Mouse (Mus musculus) heart, embryonic 11.5 days (tissue): ENCODE measurements around the gene Tmcc2. TPM values are rescaled to one million over a fixed set of nuclear protein-coding genes. Genes with fewer than 3 reads are reported as not detected.

ENCODE experiments used
- ATAC-seq: fragments of 200-750 bp; cut with Nextera tagmentation; replicated peaks from 2 replicates; pipeline ENCODE4 v1.8.0; 2017; ENCODE audit warnings: moderate library complexity; ENCODE audit not compliant: insufficient number of reproducible peaks, low FRiP score, low TSS enrichment
- H3K27ac ChIP-seq: fragments of 300-500 bp; sonication (generic); 2 replicates; pipeline ENCODE4 v1.5.1; 2014; ENCODE audit warnings: mild to moderate bottlenecking, low read depth, low read length
- H3K27me3 ChIP-seq: fragments of 300-500 bp; sonication (generic); 2 replicates; pipeline ENCODE4 v1.6.1; 2014; ENCODE audit warnings: mild to moderate bottlenecking, low read length, mixed read lengths; ENCODE audit not compliant: control insufficient read depth, insufficient read depth
- H3K36me3 ChIP-seq: fragments of 300-500 bp; sonication (generic); 2 replicates; pipeline ENCODE4 v1.6.1; 2014; ENCODE audit warnings: mild to moderate bottlenecking, low read length, moderate library complexity, mixed read lengths; ENCODE audit not compliant: control insufficient read depth, insufficient read depth
- H3K4me1 ChIP-seq: fragments of 300-500 bp; sonication (generic); 2 replicates; pipeline ENCODE4 v1.6.1; 2014; ENCODE audit warnings: low read length; ENCODE audit not compliant: control insufficient read depth, insufficient read depth
- H3K4me2 ChIP-seq: fragments of 300-500 bp; sonication (generic); 2 replicates; pipeline ENCODE4 v1.6.1; 2014; ENCODE audit warnings: mild to moderate bottlenecking, moderate library complexity
- H3K4me3 ChIP-seq: fragments of 300-500 bp; sonication (generic); 2 replicates; pipeline ENCODE4 v1.5.1; 2014; ENCODE audit warnings: low read depth, low read length
- H3K9ac ChIP-seq: fragments of 300-500 bp; sonication (generic); 2 replicates; pipeline ENCODE4 v1.6.1; 2014; ENCODE audit warnings: mild to moderate bottlenecking, low read depth, low read length, moderate library complexity
- H3K9me3 ChIP-seq: fragments of 300-500 bp; sonication (generic); replicated peaks from 2 replicates; pipeline ENCODE4 v1.6.1; 2016; ENCODE audit warnings: low read length; ENCODE audit not compliant: control insufficient read depth
- WGBS: fragments of 180-500 bp; shearing (Covaris S2); extraction: QIAGEN DNeasy Blood & Tissue Kit; methylation state at CpG from one replicate; pipeline ENCODE4 v1.1.7; 2014; ENCODE audit not compliant: insufficient replicate concordance; 5-methylcytosine and 5-hydroxymethylcytosine counted together
- polyA plus RNA-seq: library from polyadenylated mRNA; unstranded; fragments of >200 nt; fragmentation: Nextera tagmentation; extraction: Ambion mirVana; gene quantifications from 2 replicates; pipeline ENCODE4 v1.2.1, GENCODE M21; 2014

The Tmcc2 gene
- 10.4 and 14.6 TPM in 2 replicates for polyA plus RNA-seq

DNA sequence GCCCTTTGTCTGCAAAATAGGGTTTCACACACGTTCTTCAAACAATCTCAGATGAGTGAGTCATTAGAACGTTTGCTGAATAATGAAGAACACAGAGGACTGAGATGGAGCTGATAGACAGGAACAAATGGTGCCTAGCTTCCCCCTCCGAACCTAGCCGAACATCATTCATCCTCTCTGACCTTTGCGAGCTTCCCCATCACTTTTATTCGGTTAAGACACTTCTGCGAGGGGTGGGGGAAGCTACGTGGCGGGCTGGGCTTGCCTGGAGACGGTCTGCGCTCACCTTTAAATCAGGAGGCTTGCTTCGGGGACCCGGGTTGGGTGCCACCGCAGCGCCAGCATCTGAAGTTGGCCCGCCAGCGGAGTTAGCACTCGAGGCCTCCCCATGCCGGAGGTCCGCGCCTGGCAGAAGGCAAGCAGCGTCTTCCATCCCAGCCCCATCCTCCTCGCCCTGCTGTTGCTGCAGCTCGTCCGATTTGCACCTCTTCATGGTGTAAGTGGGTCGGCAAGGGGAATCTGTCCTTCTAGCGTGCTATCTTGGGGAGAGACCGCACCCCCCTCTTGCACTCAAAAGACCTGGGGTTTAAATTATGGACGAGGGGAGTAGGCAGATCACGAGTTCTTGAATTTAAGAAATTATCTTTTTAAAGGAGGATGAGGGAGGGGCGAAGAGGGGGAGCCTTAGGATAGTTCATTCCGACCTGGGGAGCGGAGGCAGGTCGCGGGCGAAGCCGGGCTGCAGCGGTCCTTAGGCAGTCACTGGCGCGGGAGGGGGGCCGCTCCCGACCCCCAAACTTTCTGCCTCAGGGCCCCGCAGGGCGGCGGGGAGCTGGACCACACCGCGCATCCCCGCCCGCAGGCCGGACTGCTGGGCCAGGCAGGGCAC, at the start of gene Tmcc2:
Gene Tmcc2, minus strand, starts transcription at position 591 of the 889 bp plus-strand sequence.
- Histone ChIP-seq H3K27ac (peak within 1 kb of the TSS; percentile 42), H3K4me2 (peak within 1 kb of the TSS; percentile 73), H3K4me3 (peak within 1 kb of the TSS; percentile 72), H3K36me3 (no peaks in the 10 kb centered on the region), H3K9me3 (no peaks in the 10 kb centered on the region), H3K9ac (peak within 1 kb of the TSS; percentile 87), H3K4me1 (peaks cover 33% of the 10 kb centered on the region), H3K27me3 (no peaks in the 10 kb centered on the region)
- WGBS: under 1% methylated on average over 49 of the region's 50 CpGs
- ATAC-seq: no peak

DNA sequence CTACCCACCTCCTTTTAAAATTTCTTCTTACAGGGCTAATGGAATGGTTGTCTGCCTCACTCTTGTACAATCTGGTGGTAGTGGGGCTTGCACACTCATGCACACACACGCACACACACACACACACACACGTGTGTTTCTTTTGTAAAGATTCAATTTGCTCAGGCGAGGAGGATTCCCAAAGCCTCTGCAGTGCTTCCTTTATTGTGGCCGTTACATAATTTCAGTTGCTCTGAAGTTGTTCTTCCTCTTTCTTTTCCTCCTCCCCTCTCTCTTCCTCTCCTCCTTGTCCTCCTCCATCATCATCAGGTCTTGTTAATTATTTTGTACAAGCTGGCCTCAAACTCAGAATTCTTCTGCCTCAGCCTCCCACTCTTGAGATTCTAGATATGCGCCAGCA, 46.3 kb upstream of the Tmcc2 start:
- no peak for ATAC-seq
- peaks cover 8% of the 10 kb centered on the region for H3K36me3 ChIP-seq

DNA sequence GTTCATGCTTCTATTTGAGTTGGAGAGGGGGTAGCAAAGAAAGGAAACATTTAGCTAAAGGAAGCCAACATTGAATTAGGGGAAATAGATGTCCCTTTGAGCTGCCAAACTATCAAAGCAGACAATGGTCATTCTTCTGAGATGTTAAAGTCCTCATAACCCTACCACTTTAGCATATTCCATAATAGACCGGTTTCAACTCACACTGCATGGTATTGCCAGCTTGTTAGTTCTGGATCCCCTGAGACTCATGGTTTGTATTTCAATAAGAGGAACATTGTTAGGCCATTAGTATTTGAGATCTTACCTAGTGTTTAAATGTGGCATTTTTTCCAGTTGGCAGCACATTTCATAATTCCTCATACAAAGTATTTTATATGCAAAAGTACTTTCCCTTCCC, 45.9 kb upstream of the Tmcc2 start:
- peaks cover under 1% of the 10 kb centered on the region; the same call in 1 of the 2 replicates for H3K4me1 ChIP-seq
- no peak overlapping the region for H3K4me3 ChIP-seq
- H3K27me3 ChIP-seq: no peaks in the 10 kb centered on the region
- no peak overlapping the region for H3K4me2 ChIP-seq
- ATAC-seq: no peak
- H3K36me3 ChIP-seq: peaks cover 8% of the 10 kb centered on the region
- 83% methylated on average over 1 of the region's 1 CpGs for WGBS
- no peaks in the 10 kb centered on the region for H3K9me3 ChIP-seq
- H3K9ac ChIP-seq: no peak overlapping the region
- H3K27ac ChIP-seq: no peak overlapping the region

More for the DNA sequence above, 46.3 kb upstream of the Tmcc2 start:
- Histone ChIP-seq H3K9ac (no peak overlapping the region), H3K27ac (no peak overlapping the region), H3K4me1 (no peaks in the 10 kb centered on the region), H3K4me3 (no peak overlapping the region), H3K9me3 (no peaks in the 10 kb centered on the region), H3K4me2 (no peak overlapping the region), H3K27me3 (no peaks in the 10 kb centered on the region)
- WGBS: 91% methylated on average over 5 of the region's 5 CpGs

DNA sequence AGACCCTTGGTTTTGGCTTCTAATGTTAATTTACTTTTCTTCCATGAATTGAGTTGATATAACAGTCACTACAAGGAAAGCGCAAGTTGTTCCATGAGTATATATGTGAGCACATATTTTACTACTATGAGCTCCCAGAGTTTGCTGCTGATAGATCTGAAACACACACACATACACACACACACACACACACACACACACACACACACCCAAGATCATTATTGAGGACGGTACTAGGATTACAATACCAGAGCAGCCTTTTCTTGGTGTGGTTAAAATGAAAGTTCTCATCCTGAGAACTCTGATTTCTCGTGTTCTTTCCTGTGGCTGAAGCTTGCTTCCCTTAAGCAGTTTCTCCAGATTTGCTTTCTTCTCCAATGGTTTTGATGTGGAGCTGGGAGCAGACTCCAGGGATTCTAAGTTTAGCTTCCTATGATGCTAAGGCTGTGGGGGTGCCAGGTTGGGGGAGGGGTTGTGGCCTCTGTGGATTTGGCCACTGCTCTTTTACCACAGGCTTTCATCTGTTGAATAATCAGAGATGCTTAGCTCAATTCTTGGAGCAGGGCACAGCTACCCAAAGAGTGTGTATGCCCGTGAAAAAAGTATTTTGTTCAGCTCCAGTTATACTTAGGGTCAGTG, 45.4 kb upstream of the Tmcc2 start:
- ATAC-seq: no peak
- H3K9ac ChIP-seq: no peak overlapping the region
- no peaks in the 10 kb centered on the region for H3K9me3 ChIP-seq
- H3K36me3 ChIP-seq: peaks cover 8% of the 10 kb centered on the region
- H3K27me3 ChIP-seq: no peaks in the 10 kb centered on the region
- H3K4me1 ChIP-seq: peaks cover 4% of the 10 kb centered on the region; the same call in 1 of the 2 replicates
- H3K27ac ChIP-seq: no peak overlapping the region
- H3K4me3 ChIP-seq: no peak overlapping the region
- WGBS: 77% methylated on average over 4 of the region's 4 CpGs
- no peak overlapping the region for H3K4me2 ChIP-seq

DNA sequence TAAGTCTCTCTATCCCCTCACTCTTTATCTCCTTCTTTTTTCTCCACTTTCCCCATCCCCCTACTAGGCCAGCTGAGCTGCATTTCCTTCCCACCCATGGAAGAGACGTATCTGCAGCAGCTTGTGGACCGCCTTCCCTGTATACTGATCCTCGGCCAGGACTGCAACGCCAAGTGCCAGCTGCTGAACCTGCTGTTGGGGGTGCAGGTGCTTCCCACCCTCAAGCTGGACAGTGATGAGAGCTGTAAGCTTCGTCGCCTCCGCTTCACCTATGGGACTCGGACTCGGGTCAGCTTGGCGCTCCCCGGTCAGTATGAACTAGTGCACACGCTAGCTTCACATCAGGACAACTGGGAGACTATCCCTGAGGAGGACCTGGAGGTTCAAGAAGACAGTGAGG, 43.0 kb upstream of the Tmcc2 start:
- no peaks in the 10 kb centered on the region for H3K27me3 ChIP-seq
- no peak overlapping the region for H3K4me2 ChIP-seq
- no peaks in the 10 kb centered on the region for H3K9me3 ChIP-seq
- H3K36me3 ChIP-seq: no peaks in the 10 kb centered on the region
- ATAC-seq: no peak
- no peak overlapping the region for H3K9ac ChIP-seq
- no peak overlapping the region for H3K4me3 ChIP-seq
- H3K4me1 ChIP-seq: peaks cover 4% of the 10 kb centered on the region; the same call in 1 of the 2 replicates
- no peak overlapping the region for H3K27ac ChIP-seq
- WGBS: 88% methylated on average over 12 of the region's 12 CpGs

DNA sequence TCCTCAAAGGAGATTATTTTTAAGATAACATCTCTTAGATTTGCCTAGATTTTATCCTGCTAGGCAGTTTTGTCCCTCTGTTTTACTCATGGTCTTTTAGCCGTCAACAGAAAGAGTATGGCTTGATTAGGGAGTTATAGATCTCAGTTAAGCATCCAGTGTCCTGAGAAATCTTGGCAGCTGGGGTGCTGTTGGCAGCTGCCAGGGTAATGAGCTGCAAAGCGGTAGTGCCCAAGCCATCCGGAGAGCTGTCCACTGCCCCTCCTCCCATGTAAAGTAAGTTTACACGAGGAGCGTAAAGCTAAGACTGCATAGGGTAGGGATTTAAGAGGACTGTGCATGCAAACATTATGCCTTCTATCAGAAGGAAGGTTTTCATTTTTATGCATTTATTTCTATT, 42.3 kb upstream of the Tmcc2 start:
- H3K4me2 ChIP-seq: no peak overlapping the region
- H3K9me3 ChIP-seq: no peaks in the 10 kb centered on the region
- 79% methylated on average over 5 of the region's 5 CpGs for WGBS
- no peaks in the 10 kb centered on the region for H3K36me3 ChIP-seq
- H3K9ac ChIP-seq: no peak overlapping the region
- H3K4me1 ChIP-seq: peaks cover 4% of the 10 kb centered on the region; the same call in 1 of the 2 replicates
- no peak overlapping the region for H3K4me3 ChIP-seq
- H3K27ac ChIP-seq: no peak overlapping the region
- ATAC-seq: no peak
- no peaks in the 10 kb centered on the region for H3K27me3 ChIP-seq

DNA sequence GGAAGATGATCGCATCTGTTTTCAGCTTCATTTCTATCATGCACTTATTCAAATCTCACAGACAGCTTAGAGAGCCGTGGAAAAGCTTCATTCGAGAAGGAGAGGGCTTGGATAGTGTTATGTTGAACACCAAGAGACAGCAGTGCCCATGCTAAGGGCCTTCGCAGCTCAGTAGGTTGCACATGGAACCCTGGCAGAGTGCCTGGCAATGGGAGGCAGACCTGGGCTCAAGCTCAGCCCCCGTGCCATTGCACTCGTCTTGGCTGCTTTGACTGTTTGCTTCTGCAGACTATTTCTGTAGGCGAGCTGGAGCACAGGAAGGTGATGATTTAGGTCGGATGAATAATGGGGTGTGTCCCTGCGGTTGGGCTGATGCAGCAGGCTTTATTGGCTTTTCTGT, 40.6 kb upstream of the Tmcc2 start:
- H3K4me2 ChIP-seq: no peak overlapping the region
- no peaks in the 10 kb centered on the region for H3K36me3 ChIP-seq
- H3K27me3 ChIP-seq: no peaks in the 10 kb centered on the region
- H3K9me3 ChIP-seq: no peaks in the 10 kb centered on the region
- H3K4me1 ChIP-seq: peaks cover 4% of the 10 kb centered on the region; the same call in 1 of the 2 replicates
- no peak overlapping the region for H3K4me3 ChIP-seq
- ATAC-seq: no peak
- 74% methylated on average over 9 of the region's 9 CpGs for WGBS
- H3K9ac ChIP-seq: no peak overlapping the region
- H3K27ac ChIP-seq: no peak overlapping the region

DNA sequence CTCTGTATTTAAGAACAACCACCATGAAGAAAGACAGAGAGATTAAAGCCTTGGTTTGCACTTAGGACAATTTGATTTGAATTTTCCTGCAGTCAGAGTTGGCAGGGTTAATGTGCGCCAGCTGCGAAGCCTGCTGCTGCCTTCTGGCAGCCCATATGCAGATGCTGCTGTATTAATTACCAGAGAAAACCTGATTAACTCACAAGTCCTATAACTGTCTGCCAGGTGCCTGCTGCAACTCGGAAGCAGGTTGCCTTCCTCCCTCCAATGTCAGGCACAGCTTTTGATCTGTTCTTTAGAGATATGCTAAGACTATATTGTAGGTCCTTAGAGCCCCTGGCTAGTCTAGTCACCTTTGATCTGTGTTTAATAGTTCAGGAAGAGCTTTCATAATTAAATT, 39.7 kb upstream of the Tmcc2 start:
- H3K27ac ChIP-seq: no peak overlapping the region
- no peak for ATAC-seq
- H3K4me3 ChIP-seq: no peak overlapping the region
- peaks cover 4% of the 10 kb centered on the region; the same call in 1 of the 2 replicates for H3K4me1 ChIP-seq
- no peaks in the 10 kb centered on the region for H3K27me3 ChIP-seq
- no peaks in the 10 kb centered on the region for H3K9me3 ChIP-seq
- WGBS: 84% methylated on average over 3 of the region's 3 CpGs
- H3K36me3 ChIP-seq: no peaks in the 10 kb centered on the region
- H3K9ac ChIP-seq: no peak overlapping the region
- no peak overlapping the region for H3K4me2 ChIP-seq
